Mouse (Mus musculus) megakaryocyte-erythroid progenitor cell, adult 5-6 weeks (primary cell): ENCODE measurements around the gene Sesn3. TPM values are rescaled to one million over a fixed set of nuclear protein-coding genes. Genes with fewer than 3 reads are reported as not detected.
A peak's percentile ranks its signal among the peaks of the same experiment; 100 is the strongest.
"Not testable (repeated sequence)": the region's sequence is repeated elsewhere in the genome, so short reads cannot be mapped to it uniquely, and the experiment has no call there.

Experiments used
- ATAC-seq: replicated peaks from 2 replicates; pipeline ENCODE4 v1.8.0; 2016; ENCODE audit warnings: mild to moderate bottlenecking, inconsistent platforms; ENCODE audit not compliant: severe bottlenecking, poor library complexity, low FRiP score, low TSS enrichment
- total RNA-seq, 2 experiments: library from RNA; stranded (forward) in 1 of 2; stranded (reverse) in 1 of 2; fragments of 200-1000, 215-1000 nt in 1 of 2; fragments of >200 nt in 1 of 2; fragmentation: Nextera tagmentation in 1 of 2; gene quantifications; 2 replicates each; pipeline ENCODE4 v1.2.3; 2014 to 2017

Sesn3 gene
- total RNA-seq, 2 experiments from 2014 or later = 4.2 to 6.9 TPM

- peak; percentile 88 for ATAC-seq
Observed at GRCm38 (mm10) chr9:14342041-14342668, 67.3 kb downstream of the Sesn3 start.

- not testable (repeated sequence) for ATAC-seq
Observed at GRCm38 (mm10) chr9:14345866-14346265, 71.0 kb downstream of the Sesn3 start.

GRCm38 (mm10) chr9:14348416-14348815, 73.5 kb downstream of the Sesn3 start:
- ATAC-seq = peak; percentile 71; the same call in 1 of the 2 replicates

GRCm38 (mm10) chr9:14349380-14349779, 74.5 kb downstream of the Sesn3 start:
- no peak for ATAC-seq

- ATAC-seq = no peak
Observed at GRCm38 (mm10) chr9:14350787-14351186, 75.9 kb downstream of the Sesn3 start.

- no peak for ATAC-seq
Observed at GRCm38 (mm10) chr9:14352337-14352736, 77.5 kb downstream of the Sesn3 start.

- no peak for ATAC-seq
Observed at GRCm38 (mm10) chr9:14354852-14355251, 80.0 kb downstream of the Sesn3 start.

- ATAC-seq = peak; percentile 72
Observed at GRCm38 (mm10) chr9:14357033-14357432, 82.2 kb downstream of the Sesn3 start.

- no peak for ATAC-seq
Observed at GRCm38 (mm10) chr9:14362068-14362768, 87.4 kb downstream of the Sesn3 start.

- peak; percentile 67 for ATAC-seq
Observed at GRCm38 (mm10) chr9:14363540-14363939, 88.7 kb downstream of the Sesn3 start.

- no peak for ATAC-seq
Observed at GRCm38 (mm10) chr9:14364719-14365118, 89.9 kb downstream of the Sesn3 start.

GRCm38 (mm10) chr9:14365481-14366125, 90.7 kb downstream of the Sesn3 start:
- no peak for ATAC-seq

GRCm38 (mm10) chr9:14367850-14368249, 93.0 kb downstream of the Sesn3 start:
- peak; percentile 24 for ATAC-seq

GRCm38 (mm10) chr9:14369271-14369670, 94.4 kb downstream of the Sesn3 start:
- peak; percentile 96 for ATAC-seq

- no peak for ATAC-seq
Observed at GRCm38 (mm10) chr9:14372440-14372839, 97.6 kb downstream of the Sesn3 start.

GRCm38 (mm10) chr9:14376149-14376548, 101.3 kb downstream of the Sesn3 start:
- ATAC-seq = no peak

GRCm38 (mm10) chr9:14378151-14378550, 103.3 kb downstream of the Sesn3 start:
- no peak for ATAC-seq

GRCm38 (mm10) chr9:14379769-14380385, 105.0 kb downstream of the Sesn3 start:
- no peak for ATAC-seq

GRCm38 (mm10) chr9:14380386-14381285, 105.8 kb downstream of the Sesn3 start:
- peak; percentile 88 for ATAC-seq
